Mouse (Mus musculus) layer of hippocampus, adult 8-10 months (tissue): ENCODE measurements around the gene Synpr. TPM values are rescaled to one million over a fixed set of nuclear protein-coding genes. Genes with fewer than 3 reads are reported as not detected.
A peak's percentile ranks its signal among the peaks of the same experiment; 100 is the strongest.
"Not testable (repeated sequence)": the region's sequence is repeated elsewhere in the genome, so short reads cannot be mapped to it uniquely, and the experiment has no call there.

Experiments used
- DNase-seq, 2 experiments: peaks; one replicate each; pipeline ENCODE4 v3.0.0; 2022; ENCODE audit warnings: low spot score in 2 of 2
- total RNA-seq, 4 experiments: library from RNA; stranded (reverse); gene quantifications; 2 replicates each; pipeline ENCODE4 v1.2.4; 2022

Gene Synpr
- total RNA-seq, result 100 to 1,000 TPM; 129 to 180 (median 145) TPM

GRCm38 (mm10) chr14:13284091-13284844, at the start of gene Synpr:
TSS of gene Synpr (plus strand) at chr14:13284780.
- DNase-seq, result peak; percentile 67 to 84

GRCm38 (mm10) chr14:13236929-13237328, 47.7 kb upstream of the Synpr start:
- no peak for DNase-seq

- DNase-seq, result no peak
Measured at GRCm38 (mm10) chr14:13247431-13247830, 37.1 kb upstream of the Synpr start.

GRCm38 (mm10) chr14:13249361-13249760, 35.2 kb upstream of the Synpr start:
- DNase-seq, result no peak

- DNase-seq, result no peak
Measured at GRCm38 (mm10) chr14:13252594-13252993, 32.0 kb upstream of the Synpr start.

GRCm38 (mm10) chr14:13254741-13255140, 29.8 kb upstream of the Synpr start:
- DNase-seq, result not testable (repeated sequence)

GRCm38 (mm10) chr14:13262406-13262805, 22.2 kb upstream of the Synpr start:
- no peak for DNase-seq

GRCm38 (mm10) chr14:13266331-13266730, 18.2 kb upstream of the Synpr start:
- peak in 1 of 2 experiments; percentile 20 for DNase-seq

- peak; percentile 49 to 54 for DNase-seq
Measured at GRCm38 (mm10) chr14:13267181-13267580, 17.4 kb upstream of the Synpr start.

- no peak for DNase-seq
Measured at GRCm38 (mm10) chr14:13283211-13283610, 1.4 kb upstream of the Synpr start.

GRCm38 (mm10) chr14:13284845-13285198, 242 bp downstream of the Synpr start:
- no peak for DNase-seq

- DNase-seq, result no peak
Measured at GRCm38 (mm10) chr14:13285341-13286130, 956 bp downstream of the Synpr start.

GRCm38 (mm10) chr14:13294200-13294599, 9.6 kb downstream of the Synpr start:
- DNase-seq, result no peak

GRCm38 (mm10) chr14:13314323-13314722, 29.7 kb downstream of the Synpr start:
- no peak for DNase-seq

GRCm38 (mm10) chr14:13328461-13328860, 43.9 kb downstream of the Synpr start:
- DNase-seq, result no peak

GRCm38 (mm10) chr14:13332497-13333306, 48.1 kb downstream of the Synpr start:
- DNase-seq, result no peak

- no peak for DNase-seq
Measured at GRCm38 (mm10) chr14:13333372-13333771, 48.8 kb downstream of the Synpr start.

GRCm38 (mm10) chr14:13336162-13336561, 51.6 kb downstream of the Synpr start:
- peak in 1 of 2 experiments; percentile 50 for DNase-seq

GRCm38 (mm10) chr14:13340688-13341087, 56.1 kb downstream of the Synpr start:
- DNase-seq, result no peak

GRCm38 (mm10) chr14:13344240-13344639, 59.7 kb downstream of the Synpr start:
- DNase-seq, result no peak

GRCm38 (mm10) chr14:13349170-13349865, 64.7 kb downstream of the Synpr start:
- DNase-seq, result peak in 1 of 2 experiments; percentile 32
